Mouse (Mus musculus): ENCODE data around the gene Gpld1.
"Not testable (repeated sequence)": the region's sequence is repeated elsewhere in the genome, so short reads cannot be mapped to it uniquely, and the experiment has no call there.

The Gpld1 gene

GRCm38 (mm10) chr13:24947158-24947557 lies 4.2 kb downstream of the Gpld1 start:
- no peak for DNase-seq (ENCODE audit: low read depth, low spot score)

- DNase-seq (ENCODE audit: low read depth, low spot score): no peak
Measured at GRCm38 (mm10) chr13:24948870-24949269, 5.9 kb downstream of the Gpld1 start.

GRCm38 (mm10) chr13:24952659-24953058 lies 9.7 kb downstream of the Gpld1 start:
- DNase-seq (ENCODE audit: low read depth, low spot score): no peak

GRCm38 (mm10) chr13:24955091-24955490 lies 12.1 kb downstream of the Gpld1 start:
- no peak for DNase-seq (ENCODE audit: low read depth, low spot score)

- no peak for DNase-seq (ENCODE audit: low read depth, low spot score)
Measured at GRCm38 (mm10) chr13:24955500-24955899, 12.5 kb downstream of the Gpld1 start.

GRCm38 (mm10) chr13:24958671-24959070 lies 15.7 kb downstream of the Gpld1 start:
- no peak for DNase-seq (ENCODE audit: low read depth, low spot score)

GRCm38 (mm10) chr13:24960084-24960483 lies 17.1 kb downstream of the Gpld1 start:
- DNase-seq (ENCODE audit: low read depth, low spot score): no peak

GRCm38 (mm10) chr13:24962119-24962518 lies 19.2 kb downstream of the Gpld1 start:
- peak; percentile 63 for DNase-seq (ENCODE audit: low read depth, low spot score)

- peak; percentile 74 for DNase-seq (ENCODE audit: low read depth, low spot score)
Measured at GRCm38 (mm10) chr13:24965130-24965845, 22.3 kb downstream of the Gpld1 start.

- DNase-seq (ENCODE audit: low read depth, low spot score): no peak
Measured at GRCm38 (mm10) chr13:24965846-24966201, 22.9 kb downstream of the Gpld1 start.

- DNase-seq (ENCODE audit: low read depth, low spot score): not testable (repeated sequence)
Measured at GRCm38 (mm10) chr13:24971776-24972175, 28.8 kb downstream of the Gpld1 start.

GRCm38 (mm10) chr13:24976384-24976783 lies 33.4 kb downstream of the Gpld1 start:
- no peak for DNase-seq (ENCODE audit: low read depth, low spot score)

- no peak for DNase-seq (ENCODE audit: low read depth, low spot score)
Measured at GRCm38 (mm10) chr13:24977820-24978342, 34.9 kb downstream of the Gpld1 start.

- no peak for DNase-seq (ENCODE audit: low read depth, low spot score)
Measured at GRCm38 (mm10) chr13:24981031-24981430, 38.1 kb downstream of the Gpld1 start.

- DNase-seq (ENCODE audit: low read depth, low spot score): no peak
Measured at GRCm38 (mm10) chr13:24985435-24985834, 42.5 kb downstream of the Gpld1 start.

GRCm38 (mm10) chr13:24988391-24988790 lies 45.4 kb downstream of the Gpld1 start:
- DNase-seq (ENCODE audit: low read depth, low spot score): peak; percentile 72

- no peak for DNase-seq (ENCODE audit: low read depth, low spot score)
Measured at GRCm38 (mm10) chr13:24989006-24989405, 46.1 kb downstream of the Gpld1 start.

GRCm38 (mm10) chr13:24993160-24993559 lies 50.2 kb downstream of the Gpld1 start:
- DNase-seq (ENCODE audit: low read depth, low spot score): no peak

- no peak for DNase-seq (ENCODE audit: low read depth, low spot score)
Measured at GRCm38 (mm10) chr13:24999538-24999937, 56.6 kb downstream of the Gpld1 start.

GRCm38 (mm10) chr13:25002965-25003364 lies 60.0 kb downstream of the Gpld1 start:
- peak; percentile 29 for DNase-seq (ENCODE audit: low read depth, low spot score)

GRCm38 (mm10) chr13:25007115-25007514 lies 64.2 kb downstream of the Gpld1 start:
- DNase-seq (ENCODE audit: low read depth, low spot score): peak; percentile 22

GRCm38 (mm10) chr13:25018316-25018715 lies 75.4 kb downstream of the Gpld1 start:
- no peak for DNase-seq (ENCODE audit: low read depth, low spot score)

- peak; percentile 94 for DNase-seq (ENCODE audit: low read depth, low spot score)
Measured at GRCm38 (mm10) chr13:25019793-25020539, 77.0 kb downstream of the Gpld1 start, which contains the start of gene Mrs2. Mrs2 (minus strand) TSS chr13:25020379.

All from CD4-positive, CD25-positive, alpha-beta regulatory T cell, adult 2 months (primary cell).